Mouse (Mus musculus): Measurements from ENCODE around the gene Gm9964. TPM values are rescaled to one million over a fixed set of nuclear protein-coding genes. Genes with fewer than 3 reads are reported as not detected.

Gene Gm9964
- not detected in 2 replicates for polyA plus RNA-seq (2014; fragmentation: Nextera tagmentation; extraction: Ambion mirVana)

- Histone ChIP-seq H3K9me3 (ENCODE audit: control insufficient read depth, low read length) (no peaks in the 10 kb centered on the region), H3K27me3 (replicated peaks; ENCODE audit: control insufficient read depth, insufficient read depth, low read length) (no peaks in the 10 kb centered on the region), H3K9ac (ENCODE audit: low read depth, low read length) (no peak within 1 kb of the TSS), H3K4me1 (ENCODE audit: control insufficient read depth, insufficient read depth, low read length) (no peaks in the 10 kb centered on the region), H3K36me3 (ENCODE audit: control insufficient read depth, insufficient read depth, low read length) (no peaks in the 10 kb centered on the region), H3K4me2 (ENCODE audit: low read depth, low read length) (no peak within 1 kb of the TSS), H3K27ac (replicated peaks; ENCODE audit: low read depth, low read length) (no peak within 1 kb of the TSS), H3K4me3 (ENCODE audit: low read depth, low read length) (no peak within 1 kb of the TSS)
- 79% methylated on average over 5 of the region's 5 CpGs for WGBS
- DNase-seq (ENCODE audit: low spot score) (no peak), ATAC-seq (ENCODE audit: low read depth) (no peak)
Measured at GRCm38 (mm10) chr11:79296856-79297491, at the start of gene Gm9964. Gm9964 (minus strand) TSS chr11:79296906.

DNA sequence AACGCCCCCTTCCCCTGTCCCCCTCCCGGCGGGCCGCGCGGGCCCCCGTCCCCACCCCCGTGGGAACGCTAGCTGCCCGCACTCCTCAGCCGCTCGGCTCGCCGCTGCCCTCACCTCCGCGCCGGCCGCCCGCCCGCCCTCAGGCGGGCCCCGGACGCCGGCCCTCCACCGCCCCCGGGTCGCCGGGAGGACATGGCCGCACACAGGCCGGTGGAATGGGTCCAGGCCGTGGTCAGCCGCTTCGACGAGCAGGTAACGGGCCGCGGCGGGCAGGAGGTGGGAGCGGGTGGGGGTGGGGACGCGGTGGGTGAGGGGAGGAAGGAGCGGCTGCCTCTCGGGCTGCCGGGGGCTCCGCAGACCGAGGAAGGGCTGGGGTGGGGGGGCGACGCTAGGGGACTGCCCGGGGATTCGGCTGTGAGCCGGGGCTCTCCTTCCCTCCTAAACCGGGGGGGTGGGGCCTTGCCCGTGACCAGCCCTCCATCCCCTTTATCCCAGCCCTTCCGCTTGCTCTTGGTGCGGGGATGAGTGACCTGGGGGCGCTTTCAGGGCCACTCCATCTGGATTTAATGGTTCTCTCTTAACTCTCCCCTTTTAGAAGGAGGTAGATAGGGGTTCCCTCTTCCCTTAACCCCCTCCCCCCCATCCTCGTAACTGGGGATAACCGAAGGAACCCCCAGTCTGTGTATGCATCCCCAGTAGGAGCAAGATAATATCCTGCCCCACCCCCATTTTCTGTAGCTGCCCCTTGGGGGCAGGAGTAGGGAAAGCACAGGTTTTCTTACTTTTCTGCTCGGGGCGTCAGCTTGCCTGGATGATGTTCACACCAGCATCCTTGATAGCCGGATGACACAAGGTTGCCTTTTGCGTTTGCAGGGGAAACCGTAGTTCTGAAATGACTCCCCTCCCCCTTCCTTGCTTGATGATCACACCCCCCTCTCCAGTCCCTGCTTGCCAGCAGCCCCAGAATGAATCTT lies 43.4 kb upstream of the Gm9964 start:
- Histone ChIP-seq H3K4me3 (ENCODE audit: low read depth, low read length) (peak overlapping the region; percentile 96), H3K4me1 (ENCODE audit: control insufficient read depth, insufficient read depth, low read length) (0 out of 2 replicates have a peak, but pooled peaks cover 6% of the 10 kb centered on the region), H3K9ac (ENCODE audit: low read depth, low read length) (peak overlapping the region; percentile 97), H3K9me3 (ENCODE audit: control insufficient read depth, low read length) (no peaks in the 10 kb centered on the region), H3K27me3 (replicated peaks; ENCODE audit: control insufficient read depth, insufficient read depth, low read length) (no peaks in the 10 kb centered on the region), H3K36me3 (ENCODE audit: control insufficient read depth, insufficient read depth, low read length) (peaks cover 6% of the 10 kb centered on the region; the same call in 1 of the 2 replicates), H3K27ac (replicated peaks; ENCODE audit: low read depth, low read length) (peak overlapping the region; percentile 88), H3K4me2 (ENCODE audit: low read depth, low read length) (peak overlapping the region; percentile 72)
- peak; percentile 64 for DNase-seq (ENCODE audit: low spot score)
- peak; percentile 68 for ATAC-seq (ENCODE audit: low read depth)
- WGBS = 1% methylated on average over 14 of the region's 63 CpGs

DNA sequence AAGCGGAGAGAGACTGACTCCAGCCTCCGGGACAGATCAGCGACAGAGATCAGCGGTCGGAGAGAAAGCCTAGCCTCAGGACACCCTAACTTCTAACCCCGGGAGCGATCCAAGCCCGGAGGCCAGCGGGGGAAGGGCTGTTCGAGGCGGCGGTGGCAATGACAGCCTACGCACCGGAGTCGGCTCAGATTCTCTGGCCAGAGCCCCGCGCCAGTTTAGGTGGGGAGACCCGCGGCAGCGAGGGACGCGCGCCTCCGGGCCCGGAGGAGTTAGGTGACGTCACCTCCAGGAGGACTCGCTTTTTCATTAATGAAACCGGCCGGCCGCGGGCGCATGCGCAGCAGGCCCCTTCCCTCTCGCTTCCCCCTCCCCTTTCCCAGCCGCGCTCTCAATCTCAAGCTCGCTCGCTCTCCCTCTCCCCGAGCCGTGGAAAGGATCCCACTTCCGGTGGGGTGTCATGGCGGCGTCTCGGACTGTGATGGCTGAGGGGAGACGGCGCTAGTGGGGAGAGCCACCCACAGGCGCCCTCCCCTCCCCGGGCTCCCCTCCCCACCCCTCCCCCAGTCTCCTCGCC lies 42.6 kb upstream of the Gm9964 start, which contains the start of gene Nf1:
Nf1 (plus strand) TSS at position 460 of the 574 bp plus-strand sequence.
- Histone ChIP-seq H3K36me3 (ENCODE audit: control insufficient read depth, insufficient read depth, low read length) (peaks cover 5% of the 10 kb centered on the region; the same call in 1 of the 2 replicates), H3K27me3 (replicated peaks; ENCODE audit: control insufficient read depth, insufficient read depth, low read length) (no peaks in the 10 kb centered on the region), H3K4me3 (ENCODE audit: low read depth, low read length) (peak within 1 kb of the TSS; percentile 96), H3K9ac (ENCODE audit: low read depth, low read length) (peak within 1 kb of the TSS; percentile 97), H3K9me3 (ENCODE audit: control insufficient read depth, low read length) (no peaks in the 10 kb centered on the region), H3K4me2 (ENCODE audit: low read depth, low read length) (peak within 1 kb of the TSS; percentile 72), H3K27ac (replicated peaks; ENCODE audit: low read depth, low read length) (peak within 1 kb of the TSS; percentile 88), H3K4me1 (ENCODE audit: control insufficient read depth, insufficient read depth, low read length) (0 out of 2 replicates have a peak, but pooled peaks cover 6% of the 10 kb centered on the region)
- peak; percentile 96 for ATAC-seq (ENCODE audit: low read depth)
- DNase-seq (ENCODE audit: low spot score) = peak; percentile 98
- 0% methylated on average over 6 of the region's 49 CpGs for WGBS

DNA sequence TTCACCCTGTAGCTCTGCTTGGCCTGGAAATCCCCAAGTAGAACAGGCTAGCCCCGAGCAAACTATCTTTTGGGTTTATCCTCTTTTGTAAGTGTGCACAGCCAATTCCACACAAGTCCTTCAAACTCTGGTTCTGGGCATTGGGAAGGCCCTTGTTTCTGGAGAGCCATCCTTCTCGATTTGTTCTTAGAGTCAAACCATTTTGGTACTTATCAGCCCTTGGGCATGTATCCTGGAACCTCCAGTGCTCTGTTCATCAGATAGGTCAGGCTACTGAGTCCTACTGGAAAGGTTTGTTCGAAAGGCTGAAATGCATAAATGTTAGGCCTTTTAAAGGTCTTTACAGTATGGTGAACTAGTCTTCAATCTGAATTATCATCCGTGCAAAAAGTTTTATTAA lies 41.9 kb upstream of the Gm9964 start:
- DNase-seq (ENCODE audit: low spot score) = no peak
- H3K27ac ChIP-seq (replicated peaks; ENCODE audit: low read depth, low read length) = peak overlapping the region; percentile 88
- H3K4me1 ChIP-seq (ENCODE audit: control insufficient read depth, insufficient read depth, low read length) = 0 out of 2 replicates have a peak, but pooled peaks cover 6% of the 10 kb centered on the region
- H3K9me3 ChIP-seq (ENCODE audit: control insufficient read depth, low read length) = no peaks in the 10 kb centered on the region
- no peaks in the 10 kb centered on the region; the same call in 1 of the 2 replicates for H3K36me3 ChIP-seq (ENCODE audit: control insufficient read depth, insufficient read depth, low read length)
- H3K4me3 ChIP-seq (ENCODE audit: low read depth, low read length) = peak overlapping the region; percentile 96
- WGBS = 43% methylated on average over 4 of the region's 4 CpGs
- peak overlapping the region; percentile 97 for H3K9ac ChIP-seq (ENCODE audit: low read depth, low read length)
- no peaks in the 10 kb centered on the region for H3K27me3 ChIP-seq (replicated peaks; ENCODE audit: control insufficient read depth, insufficient read depth, low read length)
- no peak for ATAC-seq (ENCODE audit: low read depth)
- H3K4me2 ChIP-seq (ENCODE audit: low read depth, low read length) = peak overlapping the region; percentile 68

DNA sequence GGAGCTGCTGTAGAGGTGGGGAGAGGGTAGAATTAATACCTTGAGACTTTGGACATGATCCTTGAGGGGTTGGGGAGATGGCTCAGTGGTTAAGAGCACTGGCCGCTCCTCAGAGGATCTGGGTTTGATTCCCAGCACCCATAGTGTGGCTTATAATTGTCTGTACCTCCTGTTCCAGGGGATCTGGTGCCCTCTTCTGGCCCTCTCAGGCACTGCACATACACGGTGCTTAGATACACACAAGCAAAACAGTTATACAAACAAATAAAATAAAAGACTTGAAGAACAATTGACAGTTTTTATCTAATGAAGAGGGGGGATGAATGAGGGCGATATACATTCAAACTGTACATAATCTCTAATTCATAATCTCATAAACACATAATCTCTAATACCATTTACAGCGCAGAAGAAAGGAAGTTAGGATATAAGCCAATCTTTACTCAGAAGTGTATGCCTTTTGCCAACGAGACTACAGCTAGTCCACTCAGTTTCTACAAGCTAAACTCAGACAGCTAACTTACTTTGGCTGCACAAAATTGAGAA lies 40.1 kb upstream of the Gm9964 start:
- Histone ChIP-seq H3K27ac (replicated peaks; ENCODE audit: low read depth, low read length) (no peak overlapping the region), H3K4me2 (ENCODE audit: low read depth, low read length) (no peak overlapping the region), H3K36me3 (ENCODE audit: control insufficient read depth, insufficient read depth, low read length) (no peaks in the 10 kb centered on the region; the same call in 1 of the 2 replicates), H3K4me3 (ENCODE audit: low read depth, low read length) (no peak overlapping the region), H3K9ac (ENCODE audit: low read depth, low read length) (no peak overlapping the region), H3K4me1 (ENCODE audit: control insufficient read depth, insufficient read depth, low read length) (0 out of 2 replicates have a peak, but pooled peaks cover 6% of the 10 kb centered on the region), H3K27me3 (replicated peaks; ENCODE audit: control insufficient read depth, insufficient read depth, low read length) (no peaks in the 10 kb centered on the region), H3K9me3 (ENCODE audit: control insufficient read depth, low read length) (no peaks in the 10 kb centered on the region)
- ATAC-seq (ENCODE audit: low read depth) (no peak), DNase-seq (ENCODE audit: low spot score) (no peak)
- 91% methylated on average over 5 of the region's 5 CpGs for WGBS

GRCm38 (mm10) chr11:79335077-79335476 lies 38.4 kb upstream of the Gm9964 start:
- Histone ChIP-seq H3K9me3 (ENCODE audit: control insufficient read depth, low read length) (no peaks in the 10 kb centered on the region), H3K36me3 (ENCODE audit: control insufficient read depth, insufficient read depth, low read length) (no peaks in the 10 kb centered on the region), H3K4me3 (ENCODE audit: low read depth, low read length) (no peak overlapping the region), H3K27me3 (replicated peaks; ENCODE audit: control insufficient read depth, insufficient read depth, low read length) (no peaks in the 10 kb centered on the region), H3K27ac (replicated peaks; ENCODE audit: low read depth, low read length) (no peak overlapping the region), H3K9ac (ENCODE audit: low read depth, low read length) (no peak overlapping the region), H3K4me1 (ENCODE audit: control insufficient read depth, insufficient read depth, low read length) (no peaks in the 10 kb centered on the region), H3K4me2 (ENCODE audit: low read depth, low read length) (no peak overlapping the region)
- no peak for DNase-seq (ENCODE audit: low spot score)
- 94% methylated on average over 6 of the region's 6 CpGs for WGBS
- no peak for ATAC-seq (ENCODE audit: low read depth)

DNA sequence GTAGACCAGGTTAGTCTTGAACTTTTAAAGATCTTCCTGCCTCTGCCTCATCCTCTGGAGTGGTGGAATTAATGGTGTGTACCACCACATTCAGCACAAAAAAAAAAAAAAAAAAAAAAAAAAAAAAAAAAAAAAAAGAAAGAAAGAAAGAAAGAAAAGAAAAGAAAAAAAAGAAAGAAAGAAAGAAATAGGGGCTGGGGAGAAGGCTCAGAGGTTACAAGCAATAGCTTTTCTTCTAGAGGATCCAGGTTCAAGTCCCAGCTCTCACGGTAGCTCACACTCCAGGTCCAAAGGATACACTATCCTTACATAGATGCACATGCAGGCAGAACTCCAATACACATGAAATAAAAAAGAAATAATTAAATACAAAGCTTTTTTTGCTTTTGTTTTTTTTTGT lies 32.9 kb upstream of the Gm9964 start:
- ATAC-seq (ENCODE audit: low read depth) (no peak), DNase-seq (ENCODE audit: low spot score) (no peak)
- no peaks in the 10 kb centered on the region for H3K27me3 ChIP-seq (replicated peaks; ENCODE audit: control insufficient read depth, insufficient read depth, low read length)
- H3K27ac ChIP-seq (replicated peaks; ENCODE audit: low read depth, low read length) = no peak overlapping the region
- no peak overlapping the region for H3K4me2 ChIP-seq (ENCODE audit: low read depth, low read length)
- no peaks in the 10 kb centered on the region for H3K4me1 ChIP-seq (ENCODE audit: control insufficient read depth, insufficient read depth, low read length)
- 94% methylated on average over 1 of the region's 1 CpGs for WGBS
- no peak overlapping the region for H3K9ac ChIP-seq (ENCODE audit: low read depth, low read length)
- no peak overlapping the region for H3K4me3 ChIP-seq (ENCODE audit: low read depth, low read length)
- H3K9me3 ChIP-seq (ENCODE audit: control insufficient read depth, low read length) = no peaks in the 10 kb centered on the region
- H3K36me3 ChIP-seq (ENCODE audit: control insufficient read depth, insufficient read depth, low read length) = no peaks in the 10 kb centered on the region

DNA sequence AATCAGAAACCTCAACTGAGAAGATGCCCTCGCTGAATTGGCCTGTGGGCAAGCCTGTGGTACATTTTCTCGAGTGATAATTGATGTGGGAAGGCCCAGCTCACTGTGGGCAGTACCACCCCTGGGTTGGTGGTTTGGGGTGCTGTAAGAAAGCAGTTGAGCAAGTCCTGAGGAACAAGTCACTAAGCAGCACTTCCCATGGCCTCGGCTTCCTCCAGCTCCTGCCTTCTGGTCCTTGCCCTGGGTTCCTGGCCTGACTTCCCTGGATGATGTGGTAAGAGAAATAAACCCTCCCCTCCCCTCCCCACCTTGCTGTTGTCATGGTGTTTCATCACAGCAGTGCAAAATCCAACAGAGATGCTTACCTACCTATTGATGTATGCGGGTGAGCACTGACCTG lies 31.4 kb upstream of the Gm9964 start:
- H3K4me1 ChIP-seq (ENCODE audit: control insufficient read depth, insufficient read depth, low read length) = peaks cover 9% of the 10 kb centered on the region; the same call in 1 of the 2 replicates
- H3K27me3 ChIP-seq (replicated peaks; ENCODE audit: control insufficient read depth, insufficient read depth, low read length) = no peaks in the 10 kb centered on the region
- no peaks in the 10 kb centered on the region for H3K9me3 ChIP-seq (ENCODE audit: control insufficient read depth, low read length)
- H3K4me3 ChIP-seq (ENCODE audit: low read depth, low read length) = no peak overlapping the region
- no peak overlapping the region for H3K4me2 ChIP-seq (ENCODE audit: low read depth, low read length)
- no peak overlapping the region for H3K9ac ChIP-seq (ENCODE audit: low read depth, low read length)
- 84% methylated on average over 4 of the region's 4 CpGs for WGBS
- no peaks in the 10 kb centered on the region for H3K36me3 ChIP-seq (ENCODE audit: control insufficient read depth, insufficient read depth, low read length)
- H3K27ac ChIP-seq (replicated peaks; ENCODE audit: low read depth, low read length) = no peak overlapping the region
- no peak for DNase-seq (ENCODE audit: low spot score)
- ATAC-seq (ENCODE audit: low read depth) = no peak

Data from embryonic facial prominence, embryonic 14.5 days (tissue).